Mouse (Mus musculus) limb, embryonic 11.5 days (tissue): ENCODE results near the gene Tm7sf2. TPM values are rescaled to one million over a fixed set of nuclear protein-coding genes. Genes with fewer than 3 reads are reported as not detected.

ENCODE experiments used
- microRNA-seq: library from miRNA; unstranded; fragments of <30 nt; microRNA quantifications from one replicate; pipeline ENCODE4, GENCODE M21; 2016
- polyA plus RNA-seq: library from polyadenylated mRNA; unstranded; fragments of >200 nt; fragmentation: Nextera tagmentation; extraction: Ambion mirVana; gene quantifications from 2 replicates; pipeline ENCODE4 v1.2.1, GENCODE M21; 2014

Tm7sf2 gene
- polyA plus RNA-seq, 1 experiment from 2014 or later = 21.6 TPM

Small RNA genes lying within 50 kb of the gene (microRNA-seq; reads per million reads assigned to microRNA genes)
- gene Mir6988 = 0.92 reads per million

Other genes starting within 250 kb of the Tm7sf2 start
- gene Frmd8, start 193.1 kb downstream of the Tm7sf2 start, polyA plus RNA-seq = 21.2 and 24.4 TPM in 2 replicates
- gene Slc25a45, start 190.6 kb downstream of the Tm7sf2 start, polyA plus RNA-seq = 1.5 TPM in 2 replicates
- gene Tigd3, start 174.2 kb downstream of the Tm7sf2 start, polyA plus RNA-seq = 4.7 and 5.1 TPM in 2 replicates
- 209 and 218 TPM in 2 replicates for gene Dpf2, start 155.4 kb downstream of the Tm7sf2 start, polyA plus RNA-seq
- gene Cdc42ep2, start 143.6 kb downstream of the Tm7sf2 start, polyA plus RNA-seq = 1.5 and 2.2 TPM in 2 replicates
- 109 and 111 TPM in 2 replicates for gene Pola2, start 104.2 kb downstream of the Tm7sf2 start, polyA plus RNA-seq
- not detected in 2 replicates for gene Slc22a20, start 82.2 kb downstream of the Tm7sf2 start, polyA plus RNA-seq
- gene Capn1, start 52.5 kb downstream of the Tm7sf2 start, polyA plus RNA-seq = 3.6 and 4.5 TPM in 2 replicates
- 30.3 and 32.2 TPM in 2 replicates for gene Syvn1, start 21.8 kb downstream of the Tm7sf2 start, polyA plus RNA-seq
- 95.3 and 98.6 TPM in 2 replicates for gene Mrpl49, start 10.6 kb downstream of the Tm7sf2 start, polyA plus RNA-seq
- gene Fau, start 10.5 kb downstream of the Tm7sf2 start, polyA plus RNA-seq = 894 and 914 TPM in 2 replicates
- 37.8 and 40.3 TPM in 2 replicates for gene Znhit2, start 7.2 kb downstream of the Tm7sf2 start, polyA plus RNA-seq
- gene Vps51, start 8.9 kb upstream of the Tm7sf2 start, polyA plus RNA-seq = 50.7 and 52.1 TPM in 2 replicates
- gene Tmem262, start 11.7 kb upstream of the Tm7sf2 start, polyA plus RNA-seq = not detected in 2 replicates
- gene Gm28374, start 13.9 kb upstream of the Tm7sf2 start, polyA plus RNA-seq = 2.1 and 2.9 TPM in 2 replicates
- gene Zfpl1, start 16.6 kb upstream of the Tm7sf2 start, polyA plus RNA-seq = 73.5 and 82.1 TPM in 2 replicates
- gene Cdca5, start 16.6 kb upstream of the Tm7sf2 start, polyA plus RNA-seq = 60.5 and 63.8 TPM in 2 replicates
- gene AC131692.1, start 26.0 kb upstream of the Tm7sf2 start, polyA plus RNA-seq = 0.70 TPM in 1 of 2 replicates, not detected in the other
- 0.47 and 0.87 TPM in 2 replicates for gene Naaladl1, start 37.4 kb upstream of the Tm7sf2 start, polyA plus RNA-seq
- gene Sac3d1, start 50.3 kb upstream of the Tm7sf2 start, polyA plus RNA-seq = 65.4 and 65.8 TPM in 2 replicates
- gene Snx15, start 59.9 kb upstream of the Tm7sf2 start, polyA plus RNA-seq = 27.1 and 27.7 TPM in 2 replicates
- gene Batf2, start 72.6 kb upstream of the Tm7sf2 start, polyA plus RNA-seq = not detected in 2 replicates
- gene Arl2, start 73.2 kb upstream of the Tm7sf2 start, polyA plus RNA-seq = 66.8 and 68.0 TPM in 2 replicates
- gene Majin, start 116.0 kb upstream of the Tm7sf2 start, polyA plus RNA-seq = not detected in 2 replicates
- 2.0 and 2.4 TPM in 2 replicates for gene Gpha2, start 158.0 kb upstream of the Tm7sf2 start, polyA plus RNA-seq
- 18.6 and 19.2 TPM in 2 replicates for gene Ppp2r5b, start 167.5 kb upstream of the Tm7sf2 start, polyA plus RNA-seq
- 8.9 and 10.5 TPM in 2 replicates for gene Atg2a, start 173.3 kb upstream of the Tm7sf2 start, polyA plus RNA-seq
- 56.1 and 59.3 TPM in 2 replicates for gene Ehd1, start 208.4 kb upstream of the Tm7sf2 start, polyA plus RNA-seq
- gene Cdc42bpg, start 238.1 kb upstream of the Tm7sf2 start, polyA plus RNA-seq = 0.54 and 0.69 TPM in 2 replicates